Mouse (Mus musculus): ENCODE results near the gene Ppp1r26. TPM values are rescaled to one million over a fixed set of nuclear protein-coding genes. Genes with fewer than 3 reads are reported as not detected.

Ppp1r26 gene
- polyA plus RNA-seq, 1 experiment from 2014 or later, result 2.4 TPM

- ATAC-seq (replicated peaks; ENCODE audit: low FRiP score, low read depth) (no peak), DNase-seq (ENCODE audit: low spot score) (no peak)
- Histone ChIP-seq H3K27me3 (ENCODE audit: insufficient read depth, low read length) (no peaks in the 10 kb centered on the region), H3K36me3 (ENCODE audit: insufficient read depth, low read length) (no peaks in the 10 kb centered on the region), H3K4me3 (replicated peaks; ENCODE audit: low read depth, low read length) (no peak overlapping the region), H3K9ac (ENCODE audit: low read depth, low read length) (no peak overlapping the region), H3K27ac (no peak overlapping the region), H3K4me2 (ENCODE audit: low read length) (0 out of 2 replicates have a peak overlapping the region, but pooled peaks have one; percentile 48), H3K9me3 (replicated peaks; ENCODE audit: low read length) (no peaks in the 10 kb centered on the region), H3K4me1 (replicated peaks; ENCODE audit: insufficient read depth, low read length) (no peaks in the 10 kb centered on the region)
- WGBS, result 59% methylated on average over 4 of the region's 4 CpGs
- TF ChIP-seq CTCF (IDR thresholded peaks at IDR 0.05; ENCODE audit: low read depth), result no peak
These were observed 51.8 kb downstream of the Ppp1r26 start for GRCm38 (mm10) chr2:28498431-28498830.

- Histone ChIP-seq H3K36me3 (ENCODE audit: insufficient read depth, low read length) (no peaks in the 10 kb centered on the region), H3K27me3 (ENCODE audit: insufficient read depth, low read length) (no peaks in the 10 kb centered on the region), H3K9me3 (replicated peaks; ENCODE audit: low read length) (no peaks in the 10 kb centered on the region), H3K27ac (no peak overlapping the region), H3K4me1 (replicated peaks; ENCODE audit: insufficient read depth, low read length) (no peaks in the 10 kb centered on the region), H3K4me3 (replicated peaks; ENCODE audit: low read depth, low read length) (no peak overlapping the region), H3K4me2 (ENCODE audit: low read length) (no peak overlapping the region), H3K9ac (ENCODE audit: low read depth, low read length) (no peak overlapping the region)
- no peak for TF ChIP-seq CTCF (IDR thresholded peaks at IDR 0.05; ENCODE audit: low read depth)
- WGBS, result 82% methylated on average over 10 of the region's 10 CpGs
- DNase-seq (ENCODE audit: low spot score) (no peak), ATAC-seq (replicated peaks; ENCODE audit: low FRiP score, low read depth) (no peak)
These were observed 56.4 kb downstream of the Ppp1r26 start for GRCm38 (mm10) chr2:28502987-28503386.

GRCm38 (mm10) chr2:28504676-28505075 lies 58.1 kb downstream of the Ppp1r26 start:
- H3K36me3 ChIP-seq (ENCODE audit: insufficient read depth, low read length), result no peaks in the 10 kb centered on the region
- no peak overlapping the region for H3K27ac ChIP-seq
- no peak overlapping the region for H3K4me2 ChIP-seq (ENCODE audit: low read length)
- no peak overlapping the region for H3K4me3 ChIP-seq (replicated peaks; ENCODE audit: low read depth, low read length)
- WGBS, result 92% methylated on average over 13 of the region's 13 CpGs
- no peak overlapping the region for H3K9ac ChIP-seq (ENCODE audit: low read depth, low read length)
- TF ChIP-seq CTCF (IDR thresholded peaks at IDR 0.05; ENCODE audit: low read depth), result no peak
- DNase-seq (ENCODE audit: low spot score) (no peak), ATAC-seq (replicated peaks; ENCODE audit: low FRiP score, low read depth) (no peak)
- no peaks in the 10 kb centered on the region for H3K4me1 ChIP-seq (replicated peaks; ENCODE audit: insufficient read depth, low read length)
- H3K27me3 ChIP-seq (ENCODE audit: insufficient read depth, low read length), result no peaks in the 10 kb centered on the region
- no peaks in the 10 kb centered on the region for H3K9me3 ChIP-seq (replicated peaks; ENCODE audit: low read length)

Other genes with a start within 250 kb of the Ppp1r26 start
- 0.22 and 0.49 TPM in 2 replicates for gene 1700007K13Rik, start 19.5 kb downstream of the Ppp1r26 start, polyA plus RNA-seq (2015; fragmentation: Nextera tagmentation; extraction: Ambion mirVana)
- gene Mrps2, start 21.3 kb downstream of the Ppp1r26 start, polyA plus RNA-seq (2015; fragmentation: Nextera tagmentation; extraction: Ambion mirVana), result 51.9 and 54.1 TPM in 2 replicates
- gene Gbgt1, start 50.1 kb downstream of the Ppp1r26 start, polyA plus RNA-seq (2015; fragmentation: Nextera tagmentation; extraction: Ambion mirVana), result 2.4 and 3.8 TPM in 2 replicates
- gene Gm10134, start 59.3 kb downstream of the Ppp1r26 start, polyA plus RNA-seq (2015; fragmentation: Nextera tagmentation; extraction: Ambion mirVana), result 10.2 and 11.1 TPM in 2 replicates
- gene Ralgds, start 66.3 kb downstream of the Ppp1r26 start, polyA plus RNA-seq (2015; fragmentation: Nextera tagmentation; extraction: Ambion mirVana), result 16.0 and 18.1 TPM in 2 replicates
- gene Cel, start 116.6 kb downstream of the Ppp1r26 start, polyA plus RNA-seq (2015; fragmentation: Nextera tagmentation; extraction: Ambion mirVana), result not detected in 2 replicates
- 19.6 and 22.4 TPM in 2 replicates for gene Gtf3c5, start 137.0 kb downstream of the Ppp1r26 start, polyA plus RNA-seq (2015; fragmentation: Nextera tagmentation; extraction: Ambion mirVana)
- 0.09 TPM in 1 of 2 replicates, not detected in the other for gene Gfi1b, start 175.2 kb downstream of the Ppp1r26 start, polyA plus RNA-seq (2015; fragmentation: Nextera tagmentation; extraction: Ambion mirVana)
- gene Tsc1, start 194.4 kb downstream of the Ppp1r26 start, polyA plus RNA-seq (2015; fragmentation: Nextera tagmentation; extraction: Ambion mirVana), result 9.5 and 10.6 TPM in 2 replicates